Mouse (Mus musculus) adrenal gland, adult (tissue): Measurements from ENCODE around the gene Mapk12.

Experiments used
- DNase-seq, 2 experiments: peaks; one replicate each; pipeline ENCODE4 v3.0.0; 2022 to 2023; ENCODE audit warnings: low spot score in 1 of 2; ENCODE audit not compliant: inconsistent age in 2 of 2

The Mapk12 gene

GRCm38 (mm10) chr15:89140659-89141252, at the start of gene Mapk12:
Gene Mapk12, minus strand, starts transcription at chr15:89140703.
- DNase-seq, result peak; percentile 62 to 78

GRCm38 (mm10) chr15:89184937-89185227, 44.4 kb upstream of the Mapk12 start:
- DNase-seq, result peak; percentile 54 to 82

GRCm38 (mm10) chr15:89184141-89184936, 43.8 kb upstream of the Mapk12 start:
- DNase-seq, result peak in 1 of 2 experiments; percentile 36

- no peak for DNase-seq
These were observed 42.3 kb upstream of the Mapk12 start for GRCm38 (mm10) chr15:89182842-89183241.

GRCm38 (mm10) chr15:89182328-89182741, 41.8 kb upstream of the Mapk12 start:
- DNase-seq, result peak; percentile 60 to 70

GRCm38 (mm10) chr15:89181561-89182270, 41.2 kb upstream of the Mapk12 start:
- DNase-seq, result peak; percentile 11 to 59

GRCm38 (mm10) chr15:89180571-89181229, 40.2 kb upstream of the Mapk12 start, which contains the start of gene Plxnb2:
Gene Plxnb2, minus strand, starts transcription at chr15:89180788.
- peak; percentile 90 to 96 for DNase-seq

GRCm38 (mm10) chr15:89180081-89180541, 39.6 kb upstream of the Mapk12 start:
- peak in 1 of 2 experiments; percentile 88 for DNase-seq

GRCm38 (mm10) chr15:89179630-89179964, 39.1 kb upstream of the Mapk12 start:
- no peak for DNase-seq

GRCm38 (mm10) chr15:89178954-89179629, 38.6 kb upstream of the Mapk12 start:
- DNase-seq, result peak; percentile 91 to 95

GRCm38 (mm10) chr15:89178260-89178860, 37.9 kb upstream of the Mapk12 start:
- DNase-seq, result peak in 1 of 2 experiments; percentile 49

GRCm38 (mm10) chr15:89177576-89178259, 37.2 kb upstream of the Mapk12 start:
- peak in 1 of 2 experiments; percentile 64 for DNase-seq

GRCm38 (mm10) chr15:89177121-89177520, 36.6 kb upstream of the Mapk12 start:
- DNase-seq, result peak; percentile 90 to 98

- peak in 1 of 2 experiments; percentile 25 for DNase-seq
These were observed 35.1 kb upstream of the Mapk12 start for GRCm38 (mm10) chr15:89175411-89176155.

GRCm38 (mm10) chr15:89174889-89175339, 34.4 kb upstream of the Mapk12 start:
- DNase-seq, result no peak

- peak; percentile 75 to 86 for DNase-seq
These were observed 33.4 kb upstream of the Mapk12 start for GRCm38 (mm10) chr15:89173906-89174214.

GRCm38 (mm10) chr15:89173024-89173905, 32.8 kb upstream of the Mapk12 start:
- DNase-seq, result peak in 1 of 2 experiments; percentile 72
